Mouse (Mus musculus): Measurements from ENCODE around the gene Rap2c. TPM values are rescaled to one million over a fixed set of nuclear protein-coding genes. Genes with fewer than 3 reads are reported as not detected.

Rap2c gene
- total RNA-seq (2021): 24.2 and 26.8 TPM in 2 replicates
- long read RNA-seq, experiment 1, transcript Rap2c-201 (3 exons, 3,545 nt): major isoform, 7 of 11 reads
- long read RNA-seq, experiment 1, partial matches to known transcripts: 0 of 11 reads
- long read RNA-seq, experiment 1, other reads (novel, unspliced or antisense): 4 of 11 reads
- long read RNA-seq, experiment 2, partial matches to known transcripts: 0 of 11 reads
- long read RNA-seq, experiment 2, other reads (novel, unspliced or antisense): 7 of 11 reads

DNA sequence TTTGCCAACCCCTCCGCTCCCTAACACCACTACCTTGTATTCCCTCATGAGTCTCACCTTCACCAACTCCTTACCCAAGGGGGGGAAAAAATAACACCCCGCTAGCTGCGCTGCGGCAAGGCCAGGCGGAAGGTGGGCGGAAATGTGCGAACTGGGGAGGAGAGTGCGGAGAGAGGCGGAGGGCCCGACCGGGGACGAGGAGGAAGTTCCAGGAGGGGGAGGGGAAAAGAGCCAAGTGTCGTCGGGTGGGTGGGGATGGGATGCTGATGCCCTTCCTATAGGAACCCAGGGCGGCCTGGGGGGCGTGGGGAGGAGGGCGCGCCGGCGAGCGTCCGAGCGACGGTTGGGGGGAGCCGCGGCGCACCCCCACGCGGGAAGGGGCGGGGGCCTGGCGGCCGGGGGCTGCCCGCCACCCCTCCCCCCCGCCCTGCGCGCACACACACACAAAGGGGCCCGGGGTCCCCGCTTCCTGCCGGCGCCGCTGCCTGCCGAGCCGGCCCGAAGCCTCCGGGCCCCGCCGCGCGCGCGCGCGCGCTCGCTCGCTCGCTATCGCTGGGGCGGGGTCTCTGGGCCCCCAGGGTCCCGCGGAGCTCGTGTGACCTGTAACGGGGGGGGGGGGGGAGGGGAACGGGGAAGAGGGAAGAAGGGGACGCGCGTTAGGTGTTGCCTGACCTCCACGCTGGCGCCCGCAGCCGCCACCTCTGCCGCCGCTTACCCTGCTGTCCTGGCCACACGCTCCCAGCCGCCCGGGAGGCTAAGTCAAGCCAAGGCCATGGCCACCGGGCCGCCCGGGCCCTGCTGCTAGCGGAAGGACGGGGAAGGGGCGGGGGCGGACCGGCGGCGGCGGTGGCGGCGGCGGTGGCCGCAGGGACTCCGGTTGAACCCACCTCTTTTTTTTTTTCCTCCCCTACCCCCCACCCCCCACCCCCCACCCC, at the start of gene Rap2c:
Gene Rap2c, minus strand, starts transcription at position 168 of the 935 bp plus-strand sequence.
- peak; percentile 79 for DNase-seq

GRCm38 (mm10) chrX:51066539-51067286, 48.9 kb upstream of the Rap2c start:
- DNase-seq: no peak

GRCm38 (mm10) chrX:51065773-51066172, 48.0 kb upstream of the Rap2c start:
- peak; percentile 62 for DNase-seq

DNA sequence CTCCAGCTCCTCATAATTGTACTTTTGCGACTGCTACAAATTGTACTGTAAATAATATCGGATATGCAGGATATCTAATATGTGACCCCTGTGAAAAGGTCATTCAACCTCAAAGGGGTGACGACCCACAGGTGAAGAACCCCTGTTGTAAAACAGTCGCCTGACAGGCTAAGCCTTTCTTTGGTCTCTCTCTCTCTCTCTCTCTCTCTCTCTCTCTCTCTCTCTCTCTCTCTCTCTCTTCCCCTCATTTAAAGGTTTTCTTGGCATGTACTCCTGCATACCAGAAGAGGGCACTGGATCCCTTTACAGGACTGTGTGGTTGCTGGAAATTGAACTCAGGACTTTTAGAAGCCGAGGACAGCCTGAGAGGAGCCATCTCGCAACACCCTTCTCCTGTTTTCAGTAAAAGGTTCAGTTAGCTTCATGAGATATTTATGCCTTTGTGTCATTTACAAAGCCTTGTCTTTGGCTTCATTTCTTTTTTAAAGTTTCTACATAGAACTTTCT, 47.4 kb upstream of the Rap2c start:
- DNase-seq: no peak

- no peak for DNase-seq
Observed at GRCm38 (mm10) chrX:51060220-51060619, 42.4 kb upstream of the Rap2c start.

GRCm38 (mm10) chrX:51058741-51059140, 40.9 kb upstream of the Rap2c start:
- no peak for DNase-seq

- no peak for DNase-seq
Observed at GRCm38 (mm10) chrX:51058317-51058716, 40.5 kb upstream of the Rap2c start.

DNA sequence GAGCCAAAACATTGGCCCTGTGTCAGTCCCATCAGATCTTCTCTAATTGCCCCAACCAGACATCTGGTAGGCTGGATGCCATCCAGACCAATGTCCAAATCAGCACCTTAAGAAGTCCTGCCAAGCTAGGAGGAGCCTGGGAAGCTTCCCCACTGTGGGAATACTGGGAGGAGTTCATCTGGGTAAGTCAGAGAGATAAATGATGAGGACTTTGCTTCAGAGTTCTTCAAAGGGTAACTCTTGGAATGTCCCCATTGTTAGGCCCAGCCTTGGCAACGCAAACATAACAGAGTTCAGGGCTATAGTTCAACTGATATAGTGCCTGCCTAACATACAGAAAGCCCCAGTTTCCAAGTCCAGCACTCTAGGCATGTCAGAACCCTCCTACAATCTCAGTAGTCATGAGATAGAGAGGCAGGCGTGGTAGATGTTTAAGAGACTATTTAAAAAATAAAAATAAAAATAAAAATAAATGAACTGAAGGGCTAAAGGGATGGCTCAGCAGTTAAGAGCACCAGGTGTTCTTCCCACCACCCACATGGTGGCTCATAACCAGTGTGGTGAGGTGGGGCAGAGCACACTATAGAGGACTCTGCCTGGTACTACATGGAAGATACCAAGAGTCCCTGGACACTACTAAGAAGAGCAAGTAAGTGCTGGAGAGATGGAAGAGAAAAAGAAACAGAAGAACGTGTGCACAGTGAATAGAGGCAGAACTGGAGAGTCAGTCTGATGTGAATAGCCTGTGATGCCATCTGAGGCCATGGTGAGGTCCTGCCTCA, 34.1 kb upstream of the Rap2c start:
- DNase-seq: no peak

GRCm38 (mm10) chrX:51035678-51036209, 17.9 kb upstream of the Rap2c start:
- no peak for DNase-seq

DNA sequence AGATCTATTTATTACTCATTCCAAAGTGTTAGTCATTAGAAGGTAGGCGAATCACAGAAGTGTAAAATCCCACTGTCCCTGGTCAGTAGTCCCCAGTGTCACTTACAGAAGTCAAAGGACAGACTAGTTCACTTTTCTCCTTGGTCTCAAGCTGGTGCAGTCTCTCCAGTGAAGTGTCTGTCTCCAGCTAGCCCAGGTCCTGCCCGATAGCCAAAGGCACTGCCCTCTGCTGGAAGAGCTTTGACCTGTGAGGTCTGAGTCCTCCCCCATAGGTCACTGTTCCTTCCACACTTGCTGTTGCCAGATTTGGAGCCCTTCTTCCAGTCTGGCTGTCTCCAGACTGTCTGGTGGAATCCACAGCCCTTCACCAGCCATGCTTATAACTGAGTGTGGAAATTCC, 2.1 kb upstream of the Rap2c start:
- peak; percentile 62 for DNase-seq

DNA sequence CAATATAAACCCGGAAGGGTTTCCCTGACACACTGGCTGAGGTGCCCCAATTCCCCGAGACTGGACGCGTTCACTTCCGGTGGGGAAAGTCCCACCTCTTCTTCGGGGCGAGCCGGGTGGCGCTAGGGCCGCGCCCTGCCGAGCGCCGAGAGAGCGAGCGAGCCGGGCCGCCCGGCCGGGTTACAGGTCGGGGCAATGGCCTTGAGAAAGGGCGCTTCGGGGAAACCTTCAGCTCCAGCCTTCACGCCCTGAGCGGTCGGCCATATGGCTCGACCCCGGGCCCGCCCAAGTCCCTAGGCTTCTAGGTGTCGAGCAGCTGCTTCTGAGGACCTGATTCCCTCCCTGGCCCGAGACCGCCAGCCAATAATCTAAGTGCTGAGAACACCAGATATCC, 965 bp upstream of the Rap2c start:
- DNase-seq: peak; percentile 86

GRCm38 (mm10) chrX:51016926-51017325, 892 bp downstream of the Rap2c start:
- DNase-seq: no peak

- DNase-seq: no peak
Observed at GRCm38 (mm10) chrX:51012280-51012679, 5.5 kb downstream of the Rap2c start.

GRCm38 (mm10) chrX:51010323-51010722, 7.5 kb downstream of the Rap2c start:
- no peak for DNase-seq

GRCm38 (mm10) chrX:51000791-51001190, 17.0 kb downstream of the Rap2c start:
- peak; percentile 54 for DNase-seq

- DNase-seq: no peak
Observed at GRCm38 (mm10) chrX:50995310-50995709, 22.5 kb downstream of the Rap2c start.

GRCm38 (mm10) chrX:50991324-50991723, 26.5 kb downstream of the Rap2c start:
- no peak for DNase-seq

DNA sequence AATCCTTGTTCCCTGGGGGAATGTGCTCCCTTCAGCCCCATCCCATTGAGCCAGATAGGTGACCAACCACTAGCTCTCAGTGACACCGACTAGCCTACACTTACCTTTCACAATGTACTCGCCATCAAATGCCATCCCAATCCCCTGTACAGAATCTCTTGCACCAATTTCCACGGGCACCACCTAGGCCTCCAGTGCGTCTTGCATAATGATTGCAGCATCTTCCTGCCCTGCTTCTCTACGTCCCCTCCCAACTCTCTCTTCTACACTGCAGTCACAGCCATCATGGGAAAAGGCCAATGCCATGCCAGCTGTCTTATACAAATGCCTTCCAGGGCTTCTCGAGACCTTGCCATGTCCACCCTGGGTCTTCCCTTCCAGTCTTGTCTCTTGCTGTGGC, 27.9 kb downstream of the Rap2c start:
- DNase-seq: no peak

DNA sequence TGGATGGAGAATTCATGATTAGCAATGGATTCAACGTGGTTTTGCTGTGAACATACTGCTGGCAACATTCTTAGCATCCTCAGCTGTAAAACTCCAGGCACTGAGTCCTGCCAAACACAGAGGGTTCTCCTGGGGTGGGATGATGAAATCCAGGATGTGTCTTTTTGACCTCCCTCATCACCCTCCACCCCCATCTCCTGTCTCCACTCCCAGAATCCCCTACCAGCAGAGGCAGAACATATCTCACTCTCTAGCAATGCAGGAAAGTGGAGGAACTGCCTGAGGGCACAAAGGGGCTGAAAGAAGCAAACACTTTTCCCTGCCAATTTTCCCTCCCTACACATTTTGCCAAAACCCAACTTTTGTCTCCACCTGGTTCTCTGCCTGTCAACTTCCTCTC, 29.2 kb downstream of the Rap2c start:
- DNase-seq: no peak

GRCm38 (mm10) chrX:50978428-50978827, 39.4 kb downstream of the Rap2c start:
- no peak for DNase-seq

- no peak for DNase-seq
Observed at GRCm38 (mm10) chrX:50972145-50972544, 45.7 kb downstream of the Rap2c start.

Data from adrenal gland, postnatal 14 days (tissue).